Mouse (Mus musculus): ENCODE results near the gene Zbtb16. TPM values are rescaled to one million over a fixed set of nuclear protein-coding genes. Genes with fewer than 3 reads are reported as not detected.

The Zbtb16 gene
- total and polyA plus RNA-seq, 3 experiments, result 0.34 to 3.0 (median 0.90) TPM

DNA sequence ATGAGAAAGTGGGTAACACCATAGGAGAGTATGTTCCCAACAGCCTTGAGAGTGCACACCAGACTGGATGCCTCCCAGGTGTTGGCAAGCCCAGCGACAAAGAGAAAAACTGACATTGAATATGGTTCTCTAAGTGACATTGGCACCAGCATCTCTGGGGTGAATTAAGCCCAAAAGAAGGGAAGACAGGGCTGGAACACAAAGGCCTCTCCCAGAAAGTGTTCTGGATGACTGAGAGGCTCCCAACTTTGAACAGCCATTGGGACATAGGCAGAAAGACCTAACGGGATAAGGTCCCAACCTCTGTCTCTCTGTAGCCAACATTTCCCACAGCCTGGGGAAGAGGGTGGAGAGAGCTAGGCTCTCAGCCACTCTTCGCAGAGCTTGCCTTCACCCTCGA lies 2.0 kb downstream of the Zbtb16 start:
- TF ChIP-seq UBTF (IDR thresholded peaks at IDR 0.05; ENCODE audit: low read depth, low read length) (no peak), SIN3A (IDR thresholded peaks at IDR 0.05; ENCODE audit: low read length) (no peak), RAD21 (IDR thresholded peaks at IDR 0.05; ENCODE audit: low read depth, low read length) (no peak), ZNF384 (IDR thresholded peaks at IDR 0.05; ENCODE audit: low read depth, low read length) (no peak), RCOR1 (conservative IDR thresholded peaks at IDR 0.05; ENCODE audit: low read depth, low read length) (no peak), HCFC1 (IDR thresholded peaks at IDR 0.05; ENCODE audit: low read depth, low read length) (no peak), MYC (IDR thresholded peaks at IDR 0.05; ENCODE audit: low read depth, low read length) (no peak)
- dilution Hi-C loops (cut with MboI; ENCODE audit: extremely low pct_ligation_motif_present, extremely low pct_unique_long_range_greater_than_20kb, low sequenced_read_pairs) (no loop called here), in situ Hi-C loops (cut with MboI; ENCODE audit: low pct_ligation_motif_present, low pct_unique_long_range_greater_than_20kb, low sequenced_read_pairs) (no loop called here)
- H3K36me3 ChIP-seq (replicated peaks in 1 of 2; ENCODE audit: control insufficient read depth in 1 of 2, insufficient read depth in 1 of 2, low read length in 1 of 2), result no peaks in the 10 kb centered on the region
- no peak overlapping the region for H3K27ac ChIP-seq (ENCODE audit: insufficient read depth, low read depth)
- no peak overlapping the region for H3K4me3 ChIP-seq (replicated peaks in 1 of 3; ENCODE audit: low read depth in 2 of 3, low read length in 2 of 3, poor library complexity in 1 of 3)
- H3K79me2 ChIP-seq (replicated peaks; ENCODE audit: control insufficient read depth, extremely low read depth, insufficient read depth, poor library complexity, severe bottlenecking), result no peaks in the 10 kb centered on the region
- no peak overlapping the region for H3K9ac ChIP-seq (ENCODE audit: insufficient read depth, low read depth)
- H3K4me2 ChIP-seq (ENCODE audit: insufficient read depth, low read depth, poor library complexity, severe bottlenecking), result no peak overlapping the region
- H3K4me1 ChIP-seq (ENCODE audit: control insufficient read depth in 1 of 2, insufficient read depth in 2 of 2), result peaks cover 0 to 4% of the 10 kb centered on the region in 2 experiments; a peak in 2 of 4 replicates
- H3K9me3 ChIP-seq (replicated peaks; ENCODE audit: low read length), result peaks cover 20% of the 10 kb centered on the region
- no peak for DNase-seq (ENCODE audit: extremely low read depth)
- no peaks in the 10 kb centered on the region for H3K27me3 ChIP-seq (replicated peaks)

DNA sequence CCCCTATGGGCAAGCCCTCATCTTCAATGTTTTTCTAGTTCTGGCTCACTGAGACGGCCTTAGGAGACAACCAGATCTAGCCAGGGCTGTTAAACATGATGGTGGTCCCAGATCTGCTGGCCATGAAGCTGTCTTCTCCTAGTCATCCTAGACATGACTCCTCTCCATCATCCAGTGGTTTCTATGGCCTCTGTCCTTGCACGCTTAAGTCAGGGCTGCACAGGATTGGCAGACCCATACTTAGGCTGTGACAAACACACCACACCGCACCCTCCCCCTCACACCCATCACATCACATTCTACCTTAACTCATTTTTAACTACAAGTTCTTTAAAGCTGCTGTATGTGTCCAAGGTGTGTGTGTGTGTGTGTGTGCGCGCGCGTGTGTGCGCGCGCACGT lies 2.5 kb downstream of the Zbtb16 start:
- no peak overlapping the region for H3K4me2 ChIP-seq (ENCODE audit: insufficient read depth, low read depth, poor library complexity, severe bottlenecking)
- dilution Hi-C loops (cut with MboI; ENCODE audit: extremely low pct_ligation_motif_present, extremely low pct_unique_long_range_greater_than_20kb, low sequenced_read_pairs), result no loop called here
- H3K9me3 ChIP-seq (replicated peaks; ENCODE audit: low read length), result peaks cover 20% of the 10 kb centered on the region
- no peak for TF ChIP-seq ZKSCAN1 (IDR thresholded peaks at IDR 0.05; ENCODE audit: borderline replicate concordance, low read depth, low read length)
- no peak for TF ChIP-seq RAD21 (IDR thresholded peaks at IDR 0.05; ENCODE audit: low read depth, low read length)
- TF ChIP-seq IRF4 (IDR thresholded peaks at IDR 0.05; ENCODE audit: low read depth, low read length), result no peak
- no peak for TF ChIP-seq RCOR1 (conservative IDR thresholded peaks at IDR 0.05; ENCODE audit: low read depth, low read length)
- no peak for TF ChIP-seq ETS1 (conservative IDR thresholded peaks at IDR 0.05; ENCODE audit: low read depth, low read length)
- TF ChIP-seq UBTF (IDR thresholded peaks at IDR 0.05; ENCODE audit: low read depth, low read length), result no peak
- no peak for TF ChIP-seq PAX5 (IDR thresholded peaks at IDR 0.05; ENCODE audit: low read length)
- no peak for TF ChIP-seq CHD2 (IDR thresholded peaks at IDR 0.05; ENCODE audit: low read length)
- TF ChIP-seq MAFK (IDR thresholded peaks at IDR 0.05; ENCODE audit: insufficient replicate concordance, low read length), result no peak
- TF ChIP-seq GABPA (IDR thresholded peaks at IDR 0.05; ENCODE audit: insufficient replicate concordance, low read depth, low read length), result no peak
- TF ChIP-seq JUN (IDR thresholded peaks at IDR 0.05; ENCODE audit: insufficient read depth, low read depth, low read length), result no peak
- TF ChIP-seq ZNF384 (IDR thresholded peaks at IDR 0.05; ENCODE audit: low read depth, low read length), result no peak
- TF ChIP-seq EP300 (IDR thresholded peaks at IDR 0.05; ENCODE audit: low read length), result no peak
- TF ChIP-seq TBP (conservative IDR thresholded peaks at IDR 0.05; ENCODE audit: low read depth, low read length), result no peak
- TF ChIP-seq MEF2A (IDR thresholded peaks at IDR 0.05; ENCODE audit: borderline replicate concordance, low read depth, low read length), result no peak
- no peak for TF ChIP-seq JUND (conservative IDR thresholded peaks at IDR 0.05; ENCODE audit: low read depth, low read length)
- no peak for DNase-seq (ENCODE audit: extremely low read depth)
- H3K4me3 ChIP-seq (replicated peaks in 1 of 3; ENCODE audit: low read depth in 2 of 3, low read length in 2 of 3, poor library complexity in 1 of 3), result no peak overlapping the region
- H3K9ac ChIP-seq (ENCODE audit: insufficient read depth, low read depth), result no peak overlapping the region
- H3K36me3 ChIP-seq (replicated peaks in 1 of 2; ENCODE audit: control insufficient read depth in 1 of 2, insufficient read depth in 1 of 2, low read length in 1 of 2), result no peaks in the 10 kb centered on the region
- in situ Hi-C loops (cut with MboI; ENCODE audit: low pct_ligation_motif_present, low pct_unique_long_range_greater_than_20kb, low sequenced_read_pairs), result no loop called here
- peaks cover 0 to 4% of the 10 kb centered on the region in 2 experiments; a peak in 2 of 4 replicates for H3K4me1 ChIP-seq (ENCODE audit: control insufficient read depth in 1 of 2, insufficient read depth in 2 of 2)
- H3K79me2 ChIP-seq (replicated peaks; ENCODE audit: control insufficient read depth, extremely low read depth, insufficient read depth, poor library complexity, severe bottlenecking), result no peaks in the 10 kb centered on the region
- no peaks in the 10 kb centered on the region for H3K27me3 ChIP-seq (replicated peaks)
- no peak overlapping the region for H3K27ac ChIP-seq (ENCODE audit: insufficient read depth, low read depth)
